In genomic region chr7:67700846-67701245, GRCm38 (mm10) we compare ENCODE assay signal across 8 mouse cellular contexts. TPM values are rescaled to one million over a fixed set of nuclear protein-coding genes. Genes with fewer than 3 reads are reported as not detected.
DNase-seq lines count a peak whose midpoint lies in the region; TF ChIP-seq lines count a peak whose summit lies in the region.
"Had no signal": no experiment of that assay in that cellular context is flagged by ENCODE, and none has a peak within 500 bp of the region (broad histone marks: within the 10 kb centered on the region; RNA-seq: fewer than 3 reads in every experiment).

No protein-coding gene starts in this region.

- no peaks in the 10 kb centered on the region for H3K27me3 ChIP-seq in spleen, adult 2 months (ENCODE audit: control insufficient read depth, insufficient read depth, low read length)

- no peak for TF ChIP-seq POLR2A in spleen, adult 2 months (IDR thresholded peaks at IDR 0.05; ENCODE audit: low read depth, low read length)
- no peak for TF ChIP-seq POLR2A in bone marrow, adult 2 months (IDR thresholded peaks at IDR 0.05; ENCODE audit: borderline replicate concordance, control insufficient read depth, low read depth, low read length)

- intact Hi-C loops in gastrocnemius, postnatal 14 days (cut with DNase I; ENCODE audit: low total_unique reads): no loop called here

- no peaks in the 10 kb centered on the region for H3K36me3 ChIP-seq in spleen, adult 2 months (ENCODE audit: control insufficient read depth, insufficient read depth, low read length)

- H3K4me3 ChIP-seq in spleen, adult 2 months (ENCODE audit: extremely low read depth, insufficient read depth, insufficient read length): no peak overlapping the region
- no peak overlapping the region for H3K4me3 ChIP-seq in bone marrow, adult 2 months (replicated peaks; ENCODE audit: control insufficient read depth, low read depth, low read length)
- H3K4me3 ChIP-seq: myocyte had no signal

- TF ChIP-seq CTCF in spleen, adult 2 months (IDR thresholded peaks at IDR 0.05; ENCODE audit: extremely low read depth, insufficient read depth, insufficient read length, insufficient replicate concordance): peak; percentile 28; the same call in 1 of the 2 replicates
- TF ChIP-seq CTCF in bone marrow, adult 2 months (IDR thresholded peaks at IDR 0.05; ENCODE audit: control insufficient read depth, insufficient read depth, low read length): peak; percentile 52

- DNase-seq in spleen, adult 2 months (ENCODE audit: low read depth in 1 of 2, low spot score in 2 of 2): no peak
- no peak for DNase-seq in spleen, postnatal 14 days (ENCODE audit: low spot score in 2 of 2)
- peak; percentile 53 for DNase-seq in gastrocnemius, postnatal 14 days
- DNase-seq in kidney, postnatal 10 days: peak; percentile 69
- DNase-seq in mesoderm, embryonic 11.5 days (ENCODE audit: low read depth, low spot score): peak; percentile 45
- peak; percentile 25 to 34 for DNase-seq in thymus, postnatal 36 days

- no peak overlapping the region for H3K27ac ChIP-seq in spleen, adult 2 months (ENCODE audit: insufficient read depth, low read length)
- H3K27ac ChIP-seq in bone marrow, adult 2 months (ENCODE audit: control insufficient read depth, insufficient read depth, low read depth, low read length, poor library complexity): no peak overlapping the region

- no peaks in the 10 kb centered on the region for H3K4me1 ChIP-seq in spleen, adult 2 months (ENCODE audit: control insufficient read depth, insufficient read depth, insufficient read length)
- no peaks in the 10 kb centered on the region for H3K4me1 ChIP-seq in bone marrow, adult 2 months (ENCODE audit: control insufficient read depth, insufficient read depth, low read length)

RNA-seq across cellular contexts. Expression of gene Ttc23, which starts 53.6 kb away (rescaled TPM):
- polyA plus RNA-seq in spleen, adult 2 months (2012; rRNA removed): 0.93 and 1.2 TPM in 2 replicates
- 3.5 and 13.0 TPM in 2 replicates for polyA plus RNA-seq in bone marrow, adult 2 months (2011; ENCODE audit: insufficient read depth, insufficient read length, low replicate concordance, missing spikeins)
- 10 to 100 TPM; 19.9 to 22.0 TPM for total RNA-seq in gastrocnemius, postnatal 14 days (2021)

RNA-seq across cellular contexts. Expression of gene Lrrc28, which starts 55.8 kb away (rescaled TPM):
- 13.1 and 14.1 TPM in 2 replicates for polyA plus RNA-seq in spleen, adult 2 months (2012; rRNA removed)
- 5.8 and 6.8 TPM in 2 replicates for polyA plus RNA-seq in bone marrow, adult 2 months (2011; ENCODE audit: insufficient read depth, insufficient read length, low replicate concordance, missing spikeins)
- total RNA-seq in gastrocnemius, postnatal 14 days (2021): 10 to 100 TPM; 13.4 to 16.3 TPM

RNA-seq across cellular contexts. Expression of gene Synm, which starts 58.7 kb away (rescaled TPM):
- polyA plus RNA-seq in spleen, adult 2 months (2012; rRNA removed): 1.3 and 1.6 TPM in 2 replicates
- 0.92 and 1.3 TPM in 2 replicates for polyA plus RNA-seq in bone marrow, adult 2 months (2011; ENCODE audit: insufficient read depth, insufficient read length, low replicate concordance, missing spikeins)
- 100 to 1,000 TPM; 100 to 120 TPM for total RNA-seq in gastrocnemius, postnatal 14 days (2021)

Comparison
In these comparisons a context has a peak if more than half of its experiments do, and no peak if none do; other contexts are left out.
1. DNase-seq: peak in gastrocnemius, postnatal 14 days (single experiment), kidney, postnatal 10 days (single experiment), mesoderm, embryonic 11.5 days (single experiment) and thymus, postnatal 36 days (2 of 2); none in spleen, adult 2 months (0 of 2) and spleen, postnatal 14 days (0 of 2).